Mouse (Mus musculus) megakaryocyte, embryonic 14.5 days (primary cell): ENCODE measurements around the gene Hint3.

Source experiments
- FLI1 ChIP-seq: IDR thresholded peaks from 2 replicates; pipeline ENCODE4 v1.6.1; 2012; ENCODE audit warnings: low read length, inconsistent platforms, mixed read lengths
- GATA1 ChIP-seq: IDR thresholded peaks from 3 replicates; pipeline ENCODE4 v1.6.1; 2012; ENCODE audit warnings: mixed read lengths, low read length, inconsistent platforms, borderline replicate concordance

DNA sequence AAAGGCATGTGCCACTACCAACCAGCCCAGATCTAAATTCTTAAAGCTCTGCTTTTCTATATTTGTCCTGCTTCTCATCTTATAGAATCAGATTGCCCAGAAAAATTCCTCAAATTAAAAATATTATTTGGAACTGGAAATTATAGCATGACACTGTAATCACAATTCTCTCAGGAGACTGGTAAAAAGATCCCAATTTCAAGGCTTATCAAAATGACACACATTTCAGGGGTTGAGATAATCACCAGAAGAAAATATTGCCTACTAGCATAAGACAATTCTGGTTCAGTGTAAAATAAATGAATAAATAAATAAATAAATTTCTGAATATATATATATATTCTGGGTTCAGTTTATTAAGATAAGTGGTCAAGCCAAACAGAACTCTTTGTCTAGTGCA is 19.8 kb downstream of the Hint3 start:
- no peak for TF ChIP-seq FLI1
- TF ChIP-seq GATA1, result no peak
